Mouse (Mus musculus) ES-E14 (cell line): ENCODE measurements around the gene Ctsw.

Source experiments
- CHD2 ChIP-seq: IDR thresholded peaks from 2 replicates; pipeline ENCODE4 v1.6.1; 2014; ENCODE audit warnings: mild to moderate bottlenecking, low read depth, low read length, inconsistent platforms
- MAFK ChIP-seq: IDR thresholded peaks from 2 replicates; pipeline ENCODE4 v1.6.1; 2014; ENCODE audit warnings: mild to moderate bottlenecking, low read depth, low read length, inconsistent platforms; ENCODE audit not compliant: insufficient read depth
- ZC3H11A ChIP-seq: IDR thresholded peaks from 2 replicates; pipeline ENCODE4 v1.6.1; 2012; ENCODE audit warnings: low read depth, mild to moderate bottlenecking, inconsistent platforms, low read length, borderline replicate concordance

GRCm38 (mm10) chr19:5420579-5420978 lies 47.7 kb downstream of the Ctsw start:
- TF ChIP-seq MAFK (no peak), CHD2 (no peak), ZC3H11A (no peak)
